Mouse (Mus musculus) liver, postnatal 0 days (tissue): ENCODE measurements at regions not wholly inside any gene's neighbourhood (a gene's known extent, or its start where the extent isn't known, plus 50 kb on each side); places are given as distances from the start of the nearest gene placed in this dataset.

ENCODE experiments used
- CTCF ChIP-seq: sonication (generic); IDR thresholded peaks from 2 replicates; pipeline ENCODE4 v1.5.1; 2016; ENCODE audit warnings: antibody characterized with exemption, low read depth
- EP300 ChIP-seq: IDR thresholded peaks from 2 replicates; pipeline ENCODE4 v1.6.1; 2016; ENCODE audit warnings: antibody characterized with exemption, low read depth, mild to moderate bottlenecking

- no peak for TF ChIP-seq CTCF
- TF ChIP-seq EP300: no peak
These were observed 177.4 kb downstream of the Tmem132e start for GRCm38 (mm10) chr11:82566092-82566491.
